Mouse (Mus musculus) heart, adult 18-20 months (tissue): Measurements from ENCODE around the gene Prkacb. TPM values are rescaled to one million over a fixed set of nuclear protein-coding genes. Genes with fewer than 3 reads are reported as not detected.

Experiments used
- DNase-seq, 2 experiments: peaks; one replicate each; pipeline ENCODE4 v3.0.0; 2021 to 2022; ENCODE audit warnings: mixed read lengths in 1 of 2
- long read RNA-seq, 2 experiments: library from polyadenylated mRNA; stranded (forward); transcript quantifications; one replicate each; pipeline ENCODE4 v2.0.0; 2021
- total RNA-seq, 2 experiments: library from RNA; stranded (reverse); gene quantifications; 2 replicates each; pipeline ENCODE4 v1.2.3; 2021

The Prkacb gene
- 10 to 100 TPM; 60.8 to 66.0 TPM for total RNA-seq
- long read RNA-seq, experiment 1, full-length matches to known transcripts = 42 of 45 reads
- long read RNA-seq, experiment 1, partial matches to known transcripts = 0 of 45 reads
- long read RNA-seq, experiment 1, other reads (novel, unspliced or antisense) = 3 of 45 reads
- long read RNA-seq, experiment 2, full-length matches to known transcripts = 12 of 15 reads
- long read RNA-seq, experiment 2, partial matches to known transcripts = 2 of 15 reads
- long read RNA-seq, experiment 2, other reads (novel, unspliced or antisense) = 1 of 15 reads

DNA sequence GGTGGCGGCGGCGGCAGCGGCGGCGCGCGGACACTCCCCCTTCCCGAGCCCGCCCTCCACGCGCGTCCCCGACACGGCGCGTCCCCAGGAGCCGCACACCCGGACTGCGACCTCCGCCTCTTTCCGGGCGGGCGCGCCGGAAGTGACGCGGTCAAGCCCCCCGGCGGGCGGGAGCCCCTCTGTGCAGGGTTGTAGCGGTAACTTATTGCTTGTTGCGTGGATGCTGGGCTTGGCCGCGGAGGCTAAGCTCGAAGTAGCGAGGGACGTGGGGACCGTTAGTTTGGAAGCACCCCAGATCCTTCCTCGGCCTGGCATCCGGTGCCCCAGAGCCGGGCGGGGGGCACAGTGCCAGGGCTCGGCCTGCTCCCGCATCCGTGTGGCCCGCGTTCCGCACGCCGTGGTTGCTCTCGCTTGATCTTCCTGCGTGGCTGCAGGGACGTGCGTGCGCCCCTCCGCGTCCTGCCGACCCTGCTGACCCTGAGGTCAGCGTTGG lies at the start of gene Prkacb:
Gene Prkacb (minus strand): TSS at position 90 of the 493 bp plus-strand sequence.
- DNase-seq = peak; percentile 95

DNA sequence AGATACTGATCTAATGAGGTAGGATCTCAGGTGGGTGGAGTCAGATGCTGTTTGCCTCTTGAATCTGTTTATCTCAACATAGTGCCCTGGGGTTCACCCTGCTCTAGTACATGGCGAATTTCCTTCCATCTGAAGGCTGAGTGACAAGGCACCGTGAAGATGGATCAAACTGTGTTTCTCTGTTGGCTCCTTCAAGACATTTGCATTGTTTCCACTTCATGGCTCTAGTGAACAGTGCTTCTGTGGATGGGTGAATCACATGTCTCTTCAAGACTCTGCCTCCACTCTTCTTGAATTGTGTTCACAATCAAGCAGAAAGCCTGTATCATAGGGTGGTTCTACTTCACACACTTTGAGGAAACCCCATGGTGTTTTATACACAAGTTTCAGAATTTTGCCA lies 47.5 kb upstream of the Prkacb start:
- no peak for DNase-seq

DNA sequence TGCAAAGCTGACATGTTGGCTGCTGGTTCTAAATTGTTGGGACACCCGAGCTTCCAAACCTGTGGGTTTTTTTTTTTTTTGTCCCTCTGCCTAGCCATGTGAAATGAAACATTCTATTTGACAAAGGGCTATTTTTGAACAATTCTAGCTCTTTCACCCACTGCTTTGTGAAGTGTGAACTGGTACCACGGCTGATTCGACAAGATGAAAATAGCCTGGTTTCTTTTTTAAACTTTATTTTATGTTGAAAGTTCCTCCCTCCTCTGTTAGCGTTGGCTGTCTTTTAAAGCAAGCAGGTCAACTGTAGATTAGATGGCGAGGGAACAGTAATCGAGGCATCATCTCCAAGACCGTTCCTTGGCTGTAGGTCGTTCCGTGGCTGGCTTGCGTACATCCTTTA lies 44.6 kb upstream of the Prkacb start:
- no peak for DNase-seq

DNA sequence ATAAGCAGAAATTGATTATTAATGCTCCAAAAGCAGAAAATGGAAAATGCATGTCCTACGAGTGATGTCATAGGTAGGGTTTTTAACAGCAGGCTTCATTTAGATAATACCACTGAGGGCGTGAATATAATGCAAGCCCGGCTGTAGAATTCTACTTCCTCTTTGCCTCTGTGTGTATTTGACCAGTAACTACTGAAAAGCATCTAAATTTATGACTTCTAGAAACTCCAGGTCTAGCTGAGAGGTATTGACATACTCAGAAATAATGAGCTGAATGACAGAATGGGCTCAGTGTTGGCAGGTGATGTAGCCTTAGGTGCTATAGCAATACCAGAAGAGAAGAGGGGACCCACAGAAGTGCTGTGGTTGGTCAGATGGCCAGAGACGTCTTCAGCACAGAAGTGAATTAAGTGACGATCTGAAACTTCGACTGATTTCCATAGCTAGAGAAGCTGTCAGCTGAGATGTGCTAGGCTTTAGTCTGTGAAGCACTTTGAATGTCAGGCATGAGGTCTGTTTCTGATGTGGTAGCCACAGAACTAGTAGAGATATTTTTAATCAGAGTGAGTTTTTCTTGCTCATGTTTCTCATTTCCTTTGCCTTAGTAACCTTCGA lies 41.8 kb upstream of the Prkacb start:
- DNase-seq = no peak

DNA sequence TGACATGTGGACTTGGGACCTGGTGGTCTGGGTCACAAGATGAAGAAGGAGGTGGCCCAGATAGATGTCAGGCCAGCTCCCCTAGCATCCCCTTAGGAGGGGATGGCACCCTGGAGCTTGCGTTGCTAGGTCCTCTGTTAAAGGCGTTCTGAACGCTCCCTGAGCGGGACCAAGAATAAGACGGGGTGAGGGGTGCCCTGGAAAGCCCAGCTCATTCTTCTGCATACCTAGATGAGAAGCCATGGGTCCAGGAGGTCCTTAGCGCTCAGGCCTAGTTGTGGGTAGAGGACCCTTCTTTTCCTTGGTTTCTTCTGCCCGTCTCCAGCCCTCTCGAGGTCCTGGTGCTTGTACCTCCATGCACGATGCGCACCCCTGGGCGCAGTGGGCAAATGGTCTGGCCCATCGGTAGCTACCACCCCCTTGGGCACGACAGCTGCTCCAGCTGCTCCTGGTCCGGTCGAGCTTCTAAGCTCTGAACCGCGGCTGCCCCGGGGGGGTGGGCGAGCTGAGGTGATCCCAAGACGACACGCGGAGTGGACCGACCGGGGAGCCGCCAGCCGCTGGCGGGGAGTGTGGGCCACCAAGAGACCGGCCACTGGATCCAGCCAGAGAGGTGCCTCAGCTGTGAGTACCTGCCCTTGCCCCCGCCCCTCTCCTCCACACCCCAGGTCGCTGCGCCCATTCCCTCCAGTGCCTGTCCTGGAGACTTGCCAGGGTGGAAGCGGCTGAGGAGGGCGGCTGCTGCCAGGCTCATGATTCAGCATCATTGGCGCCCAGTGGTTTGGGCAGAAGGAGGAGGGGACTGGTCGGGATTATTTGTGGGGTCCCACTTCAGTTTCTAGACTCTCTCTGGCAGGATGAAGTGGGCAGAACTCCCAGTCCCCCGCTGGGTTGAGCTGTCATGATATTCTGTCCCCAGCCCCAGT lies 39.4 kb upstream of the Prkacb start, which contains the start of gene Ttll7:
Gene Ttll7 (plus strand): TSS at position 402 of the 926 bp plus-strand sequence.
- DNase-seq = peak; percentile 85 to 86

DNA sequence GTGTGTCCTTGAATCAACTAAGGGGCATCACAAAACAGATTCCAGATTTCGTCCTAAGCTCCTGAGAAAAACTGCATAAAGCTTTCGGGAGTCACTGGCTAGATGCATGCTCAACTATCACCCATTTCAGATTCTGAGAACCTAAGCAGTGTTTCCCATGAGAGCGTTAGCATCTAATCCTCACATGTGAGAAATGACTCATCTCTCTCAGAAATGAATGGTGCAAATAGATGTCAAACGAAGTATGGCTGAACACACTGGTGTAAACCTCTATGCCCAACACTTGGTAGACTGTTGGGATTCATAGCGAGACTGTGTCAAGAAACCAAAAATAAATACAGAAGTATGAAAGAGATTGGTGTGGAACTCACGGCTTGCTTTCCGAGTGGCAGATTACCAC lies 36.6 kb upstream of the Prkacb start:
- DNase-seq = no peak

DNA sequence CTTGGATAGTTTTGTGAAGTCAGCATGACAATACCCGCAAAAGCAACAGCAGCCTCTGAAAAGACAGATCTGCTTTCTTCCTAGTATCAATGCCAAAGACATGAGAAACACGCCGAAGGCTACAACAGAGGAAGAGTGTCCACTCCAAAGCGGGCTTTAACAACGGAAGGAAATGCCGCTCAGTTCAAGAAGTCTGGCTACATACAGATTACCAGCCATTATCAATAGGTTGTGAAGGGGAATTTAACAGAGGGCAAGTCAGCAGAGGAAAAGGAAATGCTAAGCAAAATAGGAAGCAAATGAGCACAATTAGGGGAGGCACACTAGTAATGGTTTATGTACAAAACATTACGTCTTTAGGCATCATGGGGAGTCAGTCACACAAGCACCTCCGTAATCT lies 35.3 kb upstream of the Prkacb start:
- peak in 1 of 2 experiments; percentile 12 for DNase-seq

DNA sequence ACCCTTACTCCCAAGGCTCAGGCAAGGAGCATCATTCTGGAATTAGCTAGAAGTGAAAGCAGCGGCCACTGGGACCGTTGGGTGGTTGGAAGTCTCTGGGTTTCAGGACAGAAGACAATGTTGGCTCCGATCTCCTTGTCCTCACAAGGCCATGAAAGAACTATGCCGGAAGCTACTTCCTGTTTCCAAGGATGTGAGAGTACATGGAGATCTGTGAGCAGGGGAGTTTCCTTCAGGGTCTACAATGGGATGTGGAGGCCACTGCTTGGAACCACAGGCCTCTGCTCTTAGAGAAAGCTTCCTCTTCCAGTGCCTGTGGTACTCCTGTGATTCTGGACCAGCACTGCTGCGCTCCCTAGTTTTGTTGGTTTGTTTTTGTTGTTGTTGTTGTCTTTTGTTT lies 33.4 kb upstream of the Prkacb start:
- peak; percentile 35 to 82 for DNase-seq

DNA sequence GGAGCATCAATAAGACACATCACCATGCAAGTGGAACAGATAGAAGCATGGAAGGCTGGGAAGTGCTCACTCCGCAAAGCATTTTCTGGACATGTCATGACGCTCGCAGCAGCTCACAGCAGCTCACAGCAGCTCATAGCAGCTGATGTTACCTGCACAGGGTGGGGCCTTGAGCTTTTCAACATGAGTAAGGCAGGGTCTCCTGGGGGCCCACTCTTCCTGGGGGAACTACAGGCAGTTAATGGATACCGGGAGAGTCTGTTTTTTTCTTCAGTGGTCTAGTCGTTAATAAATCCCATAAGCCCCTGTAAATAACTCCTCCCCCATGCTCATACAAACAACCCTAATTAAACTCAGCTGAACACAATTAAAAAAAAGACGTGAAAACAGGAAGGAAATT lies 30.7 kb upstream of the Prkacb start:
- DNase-seq = no peak

DNA sequence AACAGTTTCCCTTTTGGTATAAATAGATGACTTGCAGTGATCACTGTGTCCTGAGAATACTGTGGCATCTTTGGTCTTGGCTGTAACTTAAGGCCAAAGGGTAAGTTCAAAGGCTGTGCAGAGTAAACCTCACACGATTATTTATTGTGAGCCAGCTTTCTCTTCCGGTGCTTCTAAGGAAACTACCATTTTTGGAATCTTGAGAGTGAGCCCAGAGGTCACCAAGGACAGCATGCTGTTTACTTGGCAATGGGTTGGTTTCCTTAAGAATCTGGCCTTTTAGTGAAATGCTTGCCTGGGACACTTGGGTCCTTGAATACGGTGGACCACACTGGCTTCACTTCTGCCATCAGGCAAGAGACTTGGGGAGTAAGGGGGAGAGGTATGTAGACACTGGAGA lies 30.0 kb upstream of the Prkacb start:
- peak; percentile 11 to 29 for DNase-seq

DNA sequence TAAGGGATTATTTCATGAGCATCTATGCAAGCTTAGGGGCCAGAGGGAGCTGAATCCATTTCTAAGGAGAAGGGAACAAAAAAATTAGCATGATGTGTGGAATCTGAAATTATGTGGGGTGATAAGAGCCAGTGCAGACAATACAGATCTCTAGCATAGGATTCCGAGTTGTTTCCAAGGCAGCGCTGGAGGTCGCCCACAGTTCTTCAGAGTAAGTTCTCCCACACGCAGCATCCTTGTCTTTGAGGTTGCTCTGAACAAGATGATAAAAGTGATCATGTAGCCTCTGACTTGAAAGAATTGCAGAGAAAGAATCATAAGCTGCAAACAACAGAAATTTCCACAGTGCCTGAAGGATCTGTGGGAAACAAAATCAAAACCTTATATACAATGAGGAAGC lies 7.9 kb upstream of the Prkacb start:
- no peak for DNase-seq

DNA sequence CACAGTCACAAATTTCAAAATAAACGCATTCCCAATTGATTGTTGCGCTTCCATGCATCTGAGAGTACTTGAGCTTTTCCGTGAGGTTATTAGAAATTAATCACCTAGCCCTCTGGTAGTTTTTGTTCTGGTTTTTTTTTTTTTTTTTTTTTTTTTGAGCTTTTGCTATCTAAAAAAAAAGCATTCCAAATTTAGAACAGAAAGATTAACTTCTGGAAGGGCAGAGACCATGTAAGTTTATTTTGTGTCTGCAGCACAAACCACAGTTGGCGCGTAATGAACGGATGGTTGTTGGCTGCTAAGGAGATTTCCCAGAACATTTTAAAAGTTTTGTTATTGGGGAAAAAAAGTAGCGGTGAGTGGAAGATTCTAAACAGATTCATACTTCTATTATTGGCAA lies 834 bp upstream of the Prkacb start:
- no peak for DNase-seq

DNA sequence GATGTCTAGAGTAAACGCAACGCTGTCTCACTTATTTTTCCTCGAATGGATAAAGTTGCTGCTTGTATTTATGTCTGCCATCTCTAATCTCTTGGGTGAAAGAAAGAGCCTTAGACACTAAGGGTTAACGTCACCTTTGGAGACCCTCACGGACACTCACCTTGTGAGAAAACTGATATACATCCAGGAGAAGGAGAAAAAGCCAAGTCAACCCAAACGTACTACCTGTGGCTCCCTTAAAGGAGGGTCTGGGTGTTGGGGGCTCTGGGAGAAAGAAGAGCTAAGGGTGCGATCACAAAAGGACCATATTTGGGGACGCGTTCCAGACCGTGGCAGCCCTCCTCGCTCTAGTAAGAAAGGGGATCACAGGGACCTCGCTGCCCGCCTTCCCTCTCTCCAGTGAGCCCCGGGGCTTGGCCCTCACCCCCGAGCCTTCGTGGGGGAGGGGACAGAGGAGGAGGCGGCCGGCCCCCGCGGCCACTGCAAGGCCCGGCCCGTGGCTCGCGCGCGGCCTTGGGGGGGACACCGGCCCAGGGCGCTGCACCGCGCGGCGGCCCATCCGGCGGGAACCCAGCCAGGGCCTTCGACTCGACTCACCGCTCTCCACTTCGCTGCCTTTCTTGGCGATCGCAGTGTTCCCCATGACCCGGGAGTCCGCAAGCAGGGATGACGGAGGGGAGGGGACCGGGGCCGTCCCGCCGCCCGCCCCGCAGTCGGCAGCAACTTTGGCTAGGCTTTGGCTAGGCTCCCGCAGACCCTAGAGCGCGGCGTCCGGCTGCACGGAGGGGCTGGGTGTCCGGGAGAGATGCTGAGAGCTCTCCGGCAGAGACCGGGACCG lies 530 bp downstream of the Prkacb start:
- no peak for DNase-seq

DNA sequence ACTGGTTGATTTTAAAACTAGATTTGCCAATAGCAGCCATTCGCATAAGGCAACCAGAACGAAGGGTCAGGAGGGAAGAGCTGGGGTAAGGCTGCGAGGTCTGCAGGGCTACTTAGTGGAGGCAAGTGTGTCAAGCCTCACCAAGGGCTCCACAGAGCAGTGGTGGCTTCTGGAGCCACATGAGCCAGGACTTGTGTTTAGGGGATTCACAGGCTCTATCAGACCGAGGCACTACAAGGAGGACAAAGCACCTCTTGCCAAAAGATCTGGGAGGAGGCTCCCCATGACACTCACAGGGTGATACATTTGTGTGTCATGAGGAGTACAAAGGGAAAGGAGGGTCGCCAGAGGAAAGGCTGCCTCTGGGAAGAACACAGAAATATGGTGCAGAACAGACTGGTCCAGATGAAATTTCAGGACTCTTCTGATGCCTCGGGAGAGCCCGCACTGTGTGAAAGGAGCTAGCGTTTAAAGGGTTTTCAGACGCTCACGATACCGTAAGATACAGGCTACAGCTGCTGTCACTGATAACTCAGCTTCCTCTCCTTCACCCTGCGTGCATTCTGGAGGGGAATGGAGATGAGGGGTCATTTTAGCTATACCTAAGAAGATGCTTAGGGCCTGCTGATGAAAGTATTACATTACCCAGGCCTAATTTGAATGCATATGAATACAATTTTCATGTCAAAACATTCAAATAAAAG lies 19.1 kb downstream of the Prkacb start:
- DNase-seq = no peak

DNA sequence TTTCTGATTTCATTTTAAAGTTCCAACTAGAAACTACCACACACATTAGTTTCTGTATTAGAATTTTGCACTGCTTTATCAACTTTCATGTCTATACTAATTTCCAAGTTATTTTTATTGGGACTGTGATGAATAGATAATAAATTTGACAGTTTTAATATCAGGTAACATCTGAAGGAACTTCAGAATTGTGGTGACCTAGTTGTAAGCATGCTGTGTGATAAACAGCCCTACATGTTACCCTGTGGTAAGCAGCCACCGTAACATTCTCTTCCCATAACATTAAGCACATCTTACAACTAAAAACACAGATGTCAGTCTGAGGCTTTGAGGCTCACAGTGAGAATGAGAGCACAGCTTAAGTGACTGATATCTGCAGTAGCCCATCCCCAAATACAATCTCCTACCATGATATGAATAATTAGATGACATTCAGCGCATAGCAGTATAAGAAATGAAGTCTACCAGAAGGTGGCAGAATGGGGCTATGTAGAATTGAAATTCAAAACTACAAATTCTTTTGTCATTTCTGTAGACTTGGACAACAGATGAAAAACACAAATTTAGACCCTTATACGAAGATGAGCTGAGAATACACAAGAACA lies 20.5 kb downstream of the Prkacb start:
- DNase-seq = peak in 1 of 2 experiments; percentile 40

DNA sequence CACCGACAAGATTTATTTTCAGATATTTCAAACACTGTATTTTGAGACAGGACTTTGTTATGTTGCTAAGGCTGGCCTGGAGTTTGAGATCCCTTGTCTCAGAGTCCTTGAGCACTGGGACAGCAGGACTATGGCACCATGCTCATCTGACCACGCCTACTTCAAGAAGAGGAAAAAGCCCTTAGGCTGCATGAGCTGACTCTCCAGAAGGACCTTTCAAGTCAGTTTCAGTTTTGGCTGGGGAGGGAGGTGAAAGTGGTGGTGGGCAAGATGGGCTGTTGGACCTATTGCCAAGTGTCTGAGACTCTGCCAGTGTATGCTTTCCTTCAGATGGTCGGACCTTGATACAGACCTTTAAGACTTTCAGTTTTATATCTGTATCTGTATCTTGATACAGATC lies 28.6 kb downstream of the Prkacb start:
- no peak for DNase-seq

DNA sequence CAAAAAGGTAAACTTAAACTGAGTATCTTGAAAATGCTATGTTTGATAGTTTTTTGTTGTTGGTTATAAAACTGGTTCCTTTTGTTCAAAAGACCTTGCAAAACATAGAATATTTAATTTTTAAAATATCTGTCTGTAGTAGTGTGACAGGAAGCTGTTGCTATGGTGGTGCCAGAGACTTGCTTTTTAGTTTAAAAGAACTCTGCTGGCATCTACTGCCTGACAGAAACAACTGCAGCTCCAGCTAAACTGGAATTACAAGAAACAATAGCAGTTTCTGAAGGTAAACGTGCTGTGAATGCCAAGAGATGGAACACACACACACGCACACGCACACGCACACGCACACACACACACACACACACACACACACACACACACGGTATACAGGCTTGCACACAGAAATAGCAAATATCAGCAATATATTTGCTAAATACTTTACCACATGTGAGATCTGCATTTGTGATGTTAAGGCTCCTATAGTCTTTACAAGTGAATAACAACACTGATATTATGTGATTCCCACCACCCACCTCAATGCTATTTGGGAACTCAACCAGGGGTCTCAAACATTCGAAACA lies 29.1 kb downstream of the Prkacb start:
- peak in 1 of 2 experiments; percentile 36 for DNase-seq

DNA sequence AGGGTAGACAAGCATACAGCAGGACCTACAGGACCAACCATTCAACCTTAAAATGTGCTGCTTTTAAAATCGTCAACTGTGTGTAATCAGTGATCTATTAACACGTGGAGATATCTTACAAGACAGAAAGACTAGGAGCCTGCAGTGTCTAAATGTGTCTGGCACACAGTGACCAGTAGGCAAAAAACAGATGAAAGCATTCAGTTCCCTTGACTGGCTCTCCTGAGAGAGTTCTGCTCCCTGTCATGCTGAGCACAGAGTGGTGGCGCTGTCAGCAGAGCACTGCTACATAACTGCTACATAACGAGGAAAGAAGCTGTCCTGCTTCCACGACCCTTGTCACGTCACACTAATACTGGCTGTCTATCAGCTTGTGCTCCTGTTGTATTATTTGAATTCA lies 30.2 kb downstream of the Prkacb start:
- peak in 1 of 2 experiments; percentile 19 for DNase-seq

DNA sequence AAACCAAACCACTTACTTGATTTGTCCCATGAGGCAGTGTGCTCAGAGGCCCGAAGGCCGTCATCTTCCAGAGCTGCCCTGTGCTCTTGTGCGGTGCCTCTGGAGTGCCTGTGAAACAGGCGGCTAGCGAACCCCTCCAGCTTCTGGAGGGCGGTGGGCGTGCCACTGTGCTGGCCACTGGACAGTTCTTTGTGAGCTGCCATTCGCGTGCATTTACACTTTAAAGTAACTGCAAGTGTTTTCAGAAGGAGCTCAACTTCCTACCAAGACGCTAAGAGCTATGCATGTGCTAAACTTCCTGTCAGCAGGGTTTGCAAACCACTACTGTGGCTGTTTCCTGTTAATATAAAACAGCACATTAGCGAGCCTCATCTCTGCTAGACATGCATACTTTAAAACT lies 31.7 kb downstream of the Prkacb start:
- DNase-seq = peak; percentile 49 to 55

DNA sequence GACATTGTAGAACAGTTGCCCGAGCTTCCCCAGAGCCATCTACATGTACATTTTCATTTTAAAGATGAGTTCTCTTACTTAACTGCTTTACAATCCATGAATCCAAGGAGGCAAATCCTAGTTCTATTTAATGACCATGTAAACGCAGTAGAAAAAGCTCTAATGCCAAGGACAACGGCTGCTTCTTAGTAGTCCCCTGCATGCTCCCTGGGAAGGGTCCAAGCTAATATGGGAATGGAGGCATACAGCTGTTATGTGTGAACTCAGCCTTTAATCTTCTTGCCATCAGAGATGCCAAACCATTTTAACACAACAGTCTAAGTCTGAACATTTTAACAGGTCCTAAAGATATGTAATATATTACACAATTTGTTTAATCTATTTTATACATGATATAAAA lies 32.5 kb downstream of the Prkacb start:
- no peak for DNase-seq
